Mouse (Mus musculus): ENCODE data around the gene Stt3b. TPM values are rescaled to one million over a fixed set of nuclear protein-coding genes. Genes with fewer than 3 reads are reported as not detected.

The Stt3b gene
- polyA plus RNA-seq (2014; fragmentation: Nextera tagmentation; extraction: Ambion mirVana) = 107 and 132 TPM in 2 replicates

DNA sequence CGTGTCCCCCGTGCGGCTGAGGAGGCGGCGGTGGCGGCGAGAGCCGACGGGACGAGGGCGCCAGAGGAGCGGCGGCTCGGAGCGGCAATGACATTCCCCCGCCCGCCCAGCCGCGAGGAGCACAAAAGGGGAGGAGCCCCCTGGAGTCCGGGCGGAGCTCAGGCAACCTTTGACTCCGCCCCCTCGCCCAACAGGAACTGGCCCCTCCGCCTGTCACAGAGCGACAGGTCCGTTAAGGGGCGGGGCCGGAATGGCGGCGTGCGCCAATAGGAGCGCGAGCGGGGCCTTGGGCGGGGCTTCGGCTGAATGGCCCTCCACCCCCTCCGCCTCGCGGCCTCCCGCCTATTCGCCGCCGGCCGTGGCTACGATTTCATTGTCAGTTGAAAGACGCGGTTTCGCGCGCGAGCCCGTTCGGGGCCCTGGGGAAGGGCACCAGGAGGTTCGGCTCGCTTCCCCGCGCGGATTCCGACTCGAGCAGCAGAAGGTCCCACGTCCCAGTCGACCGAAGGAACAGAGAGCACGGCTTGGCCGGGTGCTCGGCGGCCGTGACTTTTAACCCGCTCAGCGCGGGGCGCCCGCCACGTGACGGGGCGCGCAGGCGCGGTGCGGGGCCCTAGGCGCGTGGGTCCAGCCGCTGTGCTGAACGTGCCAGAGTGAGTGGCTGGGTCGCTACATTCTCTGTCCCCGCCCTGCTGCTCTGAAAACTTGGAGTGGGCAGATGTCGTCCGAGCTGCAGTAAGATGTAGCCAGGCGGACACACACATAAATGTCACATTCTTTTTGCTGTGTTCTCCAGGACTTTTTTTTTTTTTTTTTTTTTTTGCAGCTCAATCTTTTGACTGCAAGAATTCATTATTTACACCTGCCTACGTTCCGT is at the start of gene Stt3b:
Gene Stt3b, minus strand, starts transcription at position 76 of the 877 bp plus-strand sequence.
- WGBS = under 1% methylated on average over 85 of the region's 91 CpGs
- Histone ChIP-seq H3K9ac (replicated peaks; ENCODE audit: low read depth, low read length) (peak within 1 kb of the TSS; percentile 97), H3K4me1 (ENCODE audit: control insufficient read depth, insufficient read depth, low read length) (peaks cover 25% of the 10 kb centered on the region), H3K9me3 (ENCODE audit: control insufficient read depth, low read length) (no peaks in the 10 kb centered on the region), H3K27ac (ENCODE audit: low read depth, low read length) (peak within 1 kb of the TSS; percentile 98), H3K27me3 (ENCODE audit: control insufficient read depth, insufficient read depth, low read length) (0 out of 2 replicates have a peak, but pooled peaks cover 2% of the 10 kb centered on the region), H3K4me2 (ENCODE audit: low read depth, low read length) (peak within 1 kb of the TSS; percentile 66), H3K4me3 (ENCODE audit: low read depth, low read length) (peak within 1 kb of the TSS; percentile 96), H3K36me3 (ENCODE audit: control insufficient read depth, insufficient read depth, low read length) (no peaks in the 10 kb centered on the region)
- peak; percentile 95 for ATAC-seq (ENCODE audit: low read depth)

DNA sequence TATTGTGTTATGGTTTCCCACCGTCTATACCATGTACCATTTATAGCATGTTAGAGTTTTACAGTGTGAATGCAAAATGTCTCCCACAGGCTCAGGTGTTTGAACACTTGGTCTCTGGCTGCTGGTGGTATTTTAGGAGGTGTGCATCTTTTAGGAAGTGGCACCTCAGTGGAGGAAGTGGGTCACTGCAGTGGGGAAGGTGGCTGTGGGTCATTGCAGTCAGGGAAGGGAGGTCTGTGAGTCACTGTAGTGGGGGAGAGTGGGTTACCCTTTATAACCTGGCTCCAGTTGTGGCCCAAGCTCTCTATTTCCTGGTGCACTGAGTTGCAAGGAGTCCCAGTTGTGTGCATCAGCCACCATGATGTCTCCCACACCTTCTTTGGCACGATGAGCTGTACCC is 48.2 kb upstream of the Stt3b start:
- WGBS = 89% methylated on average over 2 of the region's 2 CpGs
- Histone ChIP-seq H3K36me3 (ENCODE audit: control insufficient read depth, insufficient read depth, low read length) (no peaks in the 10 kb centered on the region), H3K4me3 (ENCODE audit: low read depth, low read length) (no peak overlapping the region), H3K9me3 (ENCODE audit: control insufficient read depth, low read length) (no peaks in the 10 kb centered on the region), H3K27ac (ENCODE audit: low read depth, low read length) (no peak overlapping the region), H3K4me1 (ENCODE audit: control insufficient read depth, insufficient read depth, low read length) (no peaks in the 10 kb centered on the region), H3K9ac (replicated peaks; ENCODE audit: low read depth, low read length) (no peak overlapping the region), H3K4me2 (ENCODE audit: low read depth, low read length) (no peak overlapping the region), H3K27me3 (ENCODE audit: control insufficient read depth, insufficient read depth, low read length) (no peaks in the 10 kb centered on the region)
- ATAC-seq (ENCODE audit: low read depth) = no peak

DNA sequence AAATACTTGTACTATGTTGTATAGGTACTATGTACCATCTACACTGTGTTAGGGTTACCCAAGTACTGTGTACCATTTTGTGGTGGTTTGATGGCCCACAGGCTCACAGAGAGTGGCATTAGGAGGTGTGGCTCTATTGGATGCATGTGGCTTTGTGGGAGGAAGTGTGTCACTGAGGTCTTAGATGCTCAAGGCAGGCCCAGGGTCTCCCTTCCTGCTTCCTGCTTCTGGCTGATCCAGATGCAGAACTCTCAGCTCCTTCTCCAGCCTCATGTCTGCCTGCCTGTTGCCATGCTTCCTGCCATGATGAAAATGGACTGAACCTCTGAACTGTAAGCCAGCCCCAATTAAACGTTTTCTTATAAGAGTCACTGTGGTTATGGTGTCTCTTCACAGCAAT is 47.8 kb upstream of the Stt3b start:
- 93% methylated on average over 1 of the region's 1 CpGs for WGBS
- Histone ChIP-seq H3K4me1 (ENCODE audit: control insufficient read depth, insufficient read depth, low read length) (no peaks in the 10 kb centered on the region), H3K27ac (ENCODE audit: low read depth, low read length) (no peak overlapping the region), H3K4me3 (ENCODE audit: low read depth, low read length) (no peak overlapping the region), H3K9ac (replicated peaks; ENCODE audit: low read depth, low read length) (no peak overlapping the region), H3K27me3 (ENCODE audit: control insufficient read depth, insufficient read depth, low read length) (no peaks in the 10 kb centered on the region), H3K4me2 (ENCODE audit: low read depth, low read length) (no peak overlapping the region), H3K9me3 (ENCODE audit: control insufficient read depth, low read length) (no peaks in the 10 kb centered on the region), H3K36me3 (ENCODE audit: control insufficient read depth, insufficient read depth, low read length) (no peaks in the 10 kb centered on the region)
- ATAC-seq (ENCODE audit: low read depth) = no peak

DNA sequence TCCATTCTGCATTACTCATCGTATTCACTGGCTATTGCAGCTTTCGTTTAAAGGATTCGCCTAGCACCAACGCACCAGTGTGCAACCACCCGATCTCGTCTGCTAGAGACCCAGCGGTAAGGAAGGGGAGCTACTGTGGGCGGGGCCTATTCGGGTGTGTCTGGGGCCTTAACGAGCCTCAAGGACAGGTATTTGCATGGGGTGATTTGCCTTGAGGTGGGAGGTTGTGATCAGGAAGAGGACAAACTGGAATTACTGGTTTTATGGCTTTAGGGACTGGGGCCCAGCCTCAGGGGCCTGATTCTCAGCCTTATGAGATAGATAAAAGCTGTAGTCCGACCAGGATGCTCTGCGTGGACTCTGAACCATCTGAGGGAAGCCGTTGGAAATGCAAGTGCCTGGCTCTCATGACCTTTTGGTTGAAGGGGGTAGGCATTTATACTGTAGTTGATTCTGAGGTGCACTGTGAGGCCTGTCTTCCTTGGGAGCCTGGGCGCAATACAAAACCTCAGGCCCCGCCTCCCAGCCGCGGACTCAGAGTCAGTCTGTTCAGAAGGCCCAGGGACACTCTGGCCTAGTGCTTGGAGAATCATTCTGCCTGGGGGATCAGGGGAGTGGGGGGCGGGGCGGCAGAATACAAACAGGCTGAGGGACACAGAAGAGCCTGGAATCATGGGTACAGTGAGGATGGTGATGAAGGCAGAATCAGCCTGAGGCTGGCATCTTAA is 46.7 kb upstream of the Stt3b start:
- 29% methylated on average over 19 of the region's 19 CpGs for WGBS
- Histone ChIP-seq H3K9me3 (ENCODE audit: control insufficient read depth, low read length) (no peaks in the 10 kb centered on the region), H3K4me2 (ENCODE audit: low read depth, low read length) (no peak overlapping the region), H3K4me1 (ENCODE audit: control insufficient read depth, insufficient read depth, low read length) (no peaks in the 10 kb centered on the region), H3K9ac (replicated peaks; ENCODE audit: low read depth, low read length) (no peak overlapping the region), H3K4me3 (ENCODE audit: low read depth, low read length) (no peak overlapping the region), H3K27ac (ENCODE audit: low read depth, low read length) (no peak overlapping the region), H3K27me3 (ENCODE audit: control insufficient read depth, insufficient read depth, low read length) (no peaks in the 10 kb centered on the region), H3K36me3 (ENCODE audit: control insufficient read depth, insufficient read depth, low read length) (no peaks in the 10 kb centered on the region)
- no peak for ATAC-seq (ENCODE audit: low read depth)

DNA sequence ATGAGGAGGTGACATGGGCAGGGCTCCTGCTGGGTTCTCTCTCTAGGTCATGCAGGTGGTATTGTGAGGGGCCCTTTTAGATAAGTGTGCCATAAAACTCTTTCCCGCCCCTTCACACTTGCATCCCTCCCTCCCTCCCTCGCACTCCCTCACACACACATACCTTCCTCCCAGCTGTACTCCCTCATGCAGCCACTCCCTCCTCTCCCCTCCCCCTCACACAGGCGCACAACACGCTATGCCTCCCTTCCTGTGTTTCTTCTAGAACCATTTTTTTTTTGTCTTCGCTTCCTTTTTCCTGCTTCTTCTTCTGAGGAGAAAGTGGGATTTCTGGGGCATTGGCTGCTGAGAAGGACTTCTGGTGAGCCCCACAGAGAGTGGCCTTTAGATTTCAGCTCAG is 45.8 kb upstream of the Stt3b start:
- Histone ChIP-seq H3K27ac (ENCODE audit: low read depth, low read length) (no peak overlapping the region), H3K4me1 (ENCODE audit: control insufficient read depth, insufficient read depth, low read length) (no peaks in the 10 kb centered on the region), H3K27me3 (ENCODE audit: control insufficient read depth, insufficient read depth, low read length) (no peaks in the 10 kb centered on the region), H3K4me2 (ENCODE audit: low read depth, low read length) (no peak overlapping the region), H3K36me3 (ENCODE audit: control insufficient read depth, insufficient read depth, low read length) (no peaks in the 10 kb centered on the region), H3K9ac (replicated peaks; ENCODE audit: low read depth, low read length) (no peak overlapping the region), H3K9me3 (ENCODE audit: control insufficient read depth, low read length) (no peaks in the 10 kb centered on the region), H3K4me3 (ENCODE audit: low read depth, low read length) (no peak overlapping the region)
- ATAC-seq (ENCODE audit: low read depth) = no peak
- WGBS = 43% methylated on average over 5 of the region's 5 CpGs

DNA sequence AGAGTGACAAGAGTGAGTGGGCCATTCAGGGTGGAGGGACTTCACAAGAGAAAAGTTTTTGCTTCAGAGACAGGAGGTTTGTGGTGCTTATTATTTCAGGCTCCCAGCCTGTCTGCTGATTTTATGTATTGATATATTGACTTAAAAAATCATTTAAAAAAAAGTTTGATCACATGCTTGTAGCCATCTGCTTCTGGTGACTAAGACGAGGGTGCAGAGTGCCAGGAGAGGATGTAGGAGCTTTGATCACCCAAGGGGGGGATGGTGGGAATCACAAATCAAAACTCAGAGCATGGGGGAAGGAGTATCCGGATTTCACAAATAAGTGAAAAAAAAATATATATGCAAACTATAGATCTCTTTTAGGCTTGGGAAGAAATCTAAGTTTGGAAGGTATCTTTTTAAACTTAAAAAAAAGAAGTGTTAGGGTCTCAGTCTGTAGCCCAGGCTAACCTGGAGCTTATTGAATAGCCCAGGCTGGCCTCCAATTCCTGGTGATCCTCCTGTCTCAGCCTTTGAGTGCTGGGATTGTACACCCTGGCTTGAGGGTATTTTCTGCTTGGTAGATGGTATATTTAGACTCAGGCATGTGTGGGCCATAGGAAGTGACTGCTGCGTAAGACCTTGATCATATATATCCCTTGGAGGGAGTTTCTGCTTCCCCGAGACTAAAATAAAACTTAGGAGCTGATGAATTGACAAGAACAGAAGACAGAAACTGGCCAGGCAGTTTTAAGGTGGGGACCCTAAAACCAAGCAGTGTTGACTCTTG is 39.7 kb upstream of the Stt3b start:
- WGBS = 80% methylated on average over 4 of the region's 4 CpGs
- Histone ChIP-seq H3K27ac (ENCODE audit: low read depth, low read length) (no peak overlapping the region), H3K4me1 (ENCODE audit: control insufficient read depth, insufficient read depth, low read length) (no peaks in the 10 kb centered on the region), H3K36me3 (ENCODE audit: control insufficient read depth, insufficient read depth, low read length) (no peaks in the 10 kb centered on the region), H3K4me2 (ENCODE audit: low read depth, low read length) (no peak overlapping the region), H3K9ac (replicated peaks; ENCODE audit: low read depth, low read length) (no peak overlapping the region), H3K9me3 (ENCODE audit: control insufficient read depth, low read length) (no peaks in the 10 kb centered on the region), H3K27me3 (ENCODE audit: control insufficient read depth, insufficient read depth, low read length) (no peaks in the 10 kb centered on the region), H3K4me3 (ENCODE audit: low read depth, low read length) (no peak overlapping the region)
- ATAC-seq (ENCODE audit: low read depth) = no peak

DNA sequence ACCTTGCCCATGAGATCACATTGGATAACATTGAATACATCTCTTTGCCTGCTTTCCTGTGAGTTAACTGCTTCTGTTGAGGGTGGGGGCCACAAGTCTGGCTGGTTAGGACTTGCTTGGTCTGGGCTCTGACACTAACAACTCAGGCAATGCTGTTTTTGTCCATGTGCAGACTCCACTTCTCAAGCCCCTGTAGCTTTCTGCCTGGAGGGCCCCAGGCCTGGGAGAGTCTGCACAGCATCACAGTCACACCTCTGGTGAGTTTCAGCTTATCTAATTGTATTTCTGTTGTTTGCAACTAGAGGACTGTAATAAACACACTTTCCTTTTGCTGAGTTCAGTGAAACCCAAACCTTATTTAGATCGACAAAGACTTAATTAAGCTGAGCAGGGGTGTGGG is 38.9 kb upstream of the Stt3b start:
- no peaks in the 10 kb centered on the region for H3K9me3 ChIP-seq (ENCODE audit: control insufficient read depth, low read length)
- H3K4me1 ChIP-seq (ENCODE audit: control insufficient read depth, insufficient read depth, low read length) = no peaks in the 10 kb centered on the region
- no peak for ATAC-seq (ENCODE audit: low read depth)
- H3K4me2 ChIP-seq (ENCODE audit: low read depth, low read length) = no peak overlapping the region
- no peak overlapping the region for H3K4me3 ChIP-seq (ENCODE audit: low read depth, low read length)
- no peaks in the 10 kb centered on the region for H3K36me3 ChIP-seq (ENCODE audit: control insufficient read depth, insufficient read depth, low read length)
- no peaks in the 10 kb centered on the region for H3K27me3 ChIP-seq (ENCODE audit: control insufficient read depth, insufficient read depth, low read length)
- H3K9ac ChIP-seq (replicated peaks; ENCODE audit: low read depth, low read length) = no peak overlapping the region
- H3K27ac ChIP-seq (ENCODE audit: low read depth, low read length) = no peak overlapping the region
- 62% methylated on average over 1 of the region's 1 CpGs for WGBS

DNA sequence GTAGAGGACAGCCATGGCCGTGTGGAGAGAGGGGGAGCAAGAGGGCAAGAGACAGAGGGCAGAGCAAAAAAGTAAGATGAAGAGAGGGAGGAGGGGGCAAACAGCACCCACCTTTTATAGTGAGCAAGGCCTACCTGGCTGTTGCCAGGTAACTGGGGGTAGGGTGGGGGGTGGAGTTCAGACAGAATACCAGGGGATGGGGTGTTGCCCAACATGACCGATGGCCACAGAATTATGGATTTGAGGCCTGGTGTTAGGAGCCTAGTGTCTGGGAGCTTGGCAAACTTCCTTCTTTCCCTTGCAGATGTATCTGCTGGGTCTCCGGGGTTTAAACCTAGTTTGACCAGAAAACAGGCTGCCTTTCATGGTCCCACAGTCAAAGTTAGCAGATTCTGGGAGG is 34.7 kb upstream of the Stt3b start:
- Histone ChIP-seq H3K9ac (replicated peaks; ENCODE audit: low read depth, low read length) (no peak overlapping the region), H3K9me3 (ENCODE audit: control insufficient read depth, low read length) (no peaks in the 10 kb centered on the region), H3K27ac (ENCODE audit: low read depth, low read length) (no peak overlapping the region), H3K36me3 (ENCODE audit: control insufficient read depth, insufficient read depth, low read length) (no peaks in the 10 kb centered on the region), H3K4me3 (ENCODE audit: low read depth, low read length) (no peak overlapping the region), H3K4me2 (ENCODE audit: low read depth, low read length) (no peak overlapping the region), H3K27me3 (ENCODE audit: control insufficient read depth, insufficient read depth, low read length) (no peaks in the 10 kb centered on the region), H3K4me1 (ENCODE audit: control insufficient read depth, insufficient read depth, low read length) (peaks cover 6% of the 10 kb centered on the region; the same call in 1 of the 2 replicates)
- 84% methylated on average over 3 of the region's 3 CpGs for WGBS
- no peak for ATAC-seq (ENCODE audit: low read depth)
